9 mouse cellular contexts compared by ENCODE assay signal in genomic region chr3:41555491-41556381, GRCm38 (mm10). TPM values are rescaled to one million over a fixed set of nuclear protein-coding genes. Genes with fewer than 3 reads are reported as not detected.
A peak's percentile ranks its signal among the peaks of the same experiment; 100 is the strongest.
DNase-seq lines count a peak whose midpoint lies in the region; ATAC-seq and TF ChIP-seq lines count a peak whose summit lies in the region.
"Had no signal": no experiment of that assay in that cellular context is flagged by ENCODE, and none has a peak within 500 bp of the region (broad histone marks: within the 10 kb centered on the region; RNA-seq: fewer than 3 reads in every experiment).

Gene Jade1, plus strand, starts transcription at chr3:41555731.

- intact Hi-C loops in gastrocnemius, postnatal 36 days (cut with DNase I): no loop called here

- no peak within 1 kb of the TSS for H3K4me3 ChIP-seq in layer of hippocampus, adult 2 months
- no peak within 1 kb of the TSS for H3K4me3 ChIP-seq in intestine, embryonic 16.5 days (ENCODE audit: low read length)
- H3K4me3 ChIP-seq: myocyte had no signal

- no peak within 1 kb of the TSS for H3K27ac ChIP-seq in layer of hippocampus, adult 2 months
- peak within 1 kb of the TSS; percentile 59; the same call in 1 of the 2 replicates for H3K27ac ChIP-seq in intestine, embryonic 16.5 days (ENCODE audit: low read length)

- no peak within 1 kb of the TSS for H3K9ac ChIP-seq in intestine, embryonic 16.5 days (ENCODE audit: low read depth, low read length)

- no peak for TF ChIP-seq CTCF in layer of hippocampus, adult 2 months (conservative IDR thresholded peaks at IDR 0.05)

- no peaks in the 10 kb centered on the region for H3K27me3 ChIP-seq in intestine, embryonic 16.5 days (replicated peaks; ENCODE audit: control insufficient read depth, insufficient read depth, low read length)

- H3K4me1 ChIP-seq in intestine, embryonic 16.5 days (ENCODE audit: control insufficient read depth, insufficient read depth, low read length): peaks cover 4% of the 10 kb centered on the region; the same call in 1 of the 2 replicates

- no peaks in the 10 kb centered on the region for H3K36me3 ChIP-seq in intestine, embryonic 16.5 days (ENCODE audit: control insufficient read depth, insufficient read depth, low read length)

- DNase-seq in layer of hippocampus, adult 2 months (ENCODE audit: low spot score in 2 of 2): no peak
- no peak for DNase-seq in layer of hippocampus, adult 11-12 months (ENCODE audit: low spot score)
- no peak for DNase-seq in adrenal gland, postnatal 36 days
- no peak for DNase-seq in gastrocnemius, postnatal 36 days
- no peak for DNase-seq in thymus, postnatal 25 days
- no peak for DNase-seq in lung, postnatal 14 days

- WGBS in intestine, embryonic 16.5 days: 97% methylated on average over 36 of the region's 36 CpGs

- H3K4me2 ChIP-seq in intestine, embryonic 16.5 days (ENCODE audit: low read depth, low read length): no peak within 1 kb of the TSS

- H3K9me3 ChIP-seq in intestine, embryonic 16.5 days (ENCODE audit: control insufficient read depth, low read length): peaks cover 5% of the 10 kb centered on the region; the same call in 1 of the 2 replicates

- no peak for ATAC-seq in intestine, embryonic 16.5 days
- no peak for ATAC-seq in monocyte, adult 5-6 weeks (replicated peaks; ENCODE audit: insufficient number of reproducible peaks, low FRiP score, low TSS enrichment, poor library complexity, severe bottlenecking)

RNA-seq across cellular contexts. Expression of gene Jade1, which starts in this region (rescaled TPM):
- total RNA-seq in layer of hippocampus, adult 2 months (2021): 10 to 100 TPM; 34.4 to 35.9 TPM
- 10 to 100 TPM; 51.2 to 51.4 TPM for total RNA-seq in adrenal gland, postnatal 36 days (2021)
- total RNA-seq in gastrocnemius, postnatal 36 days (2021): 10 to 100 TPM; 21.3 to 25.4 TPM
- polyA plus RNA-seq in intestine, embryonic 16.5 days (2015; fragmentation: Nextera tagmentation; extraction: Ambion mirVana): 14.8 and 16.9 TPM in 2 replicates
- 16.5 to 22.5 TPM (median 18.4 TPM) in 3 replicates for total RNA-seq in monocyte, adult 5-6 weeks (2017)
